ENCODE assay signal across 10 mouse cellular contexts in the genomic region with DNA sequence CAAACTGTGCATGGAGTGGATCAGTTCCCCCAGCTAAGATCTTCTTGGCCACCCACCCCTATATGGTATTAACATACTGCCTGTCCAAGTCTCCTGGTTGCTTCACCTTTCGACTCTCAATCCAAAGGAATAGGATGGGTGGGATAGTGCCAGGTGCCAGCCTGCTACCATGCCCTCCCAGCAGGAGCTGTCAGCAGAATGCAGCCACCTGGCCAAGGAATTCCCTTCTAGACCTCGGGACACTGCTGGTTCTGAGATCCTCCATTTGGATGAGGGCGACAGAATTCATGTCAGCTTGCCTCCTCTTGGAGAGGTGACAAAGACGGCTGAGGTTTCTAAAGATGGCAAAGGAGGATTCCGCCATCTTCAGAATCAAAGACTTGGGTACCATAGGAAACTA. TPM values are rescaled to one million over a fixed set of nuclear protein-coding genes. Genes with fewer than 3 reads are reported as not detected.
A peak's percentile ranks its signal among the peaks of the same experiment; 100 is the strongest.
DNase-seq lines count a peak whose midpoint lies in the region; ATAC-seq lines count a peak whose summit lies in the region.
"Had no signal": no experiment of that assay in that cellular context is flagged by ENCODE, and none has a peak within 500 bp of the region (broad histone marks: within the 10 kb centered on the region; RNA-seq: fewer than 3 reads in every experiment).

No protein-coding gene starts in this region.

- WGBS in heart, embryonic 13.5 days = 72% methylated on average over 5 of the region's 5 CpGs
- 78% methylated on average over 5 of the region's 5 CpGs for WGBS in limb, embryonic 10.5 days

- H3K9me3 ChIP-seq in heart, embryonic 13.5 days = no peaks in the 10 kb centered on the region
- no peaks in the 10 kb centered on the region for H3K9me3 ChIP-seq in limb, embryonic 10.5 days (replicated peaks)

- no peaks in the 10 kb centered on the region for H3K27me3 ChIP-seq in heart, embryonic 13.5 days (replicated peaks)
- H3K27me3 ChIP-seq in limb, embryonic 10.5 days (ENCODE audit: low read depth, poor library complexity, severe bottlenecking) = no peaks in the 10 kb centered on the region

- DNase-seq in heart, adult 18-20 months = no peak
- DNase-seq in cerebellum, adult 11 months = peak; percentile 50
- DNase-seq in cerebellum, postnatal 10 days = peak; percentile 64 to 74
- DNase-seq in limb, embryonic 10.5 days (ENCODE audit: low spot score) = no peak
- DNase-seq in thymus, postnatal 14 days = no peak
- DNase-seq in layer of hippocampus, adult 11-12 months (ENCODE audit: low spot score) = no peak
- DNase-seq in MN1 (ENCODE audit: low spot score) = no peak
- DNase-seq: heart, adult 11 months; kidney, postnatal 4 days had no signal

- H3K4me1 ChIP-seq in heart, embryonic 13.5 days = peaks cover 71% of the 10 kb centered on the region
- peaks cover 46% of the 10 kb centered on the region for H3K4me1 ChIP-seq in limb, embryonic 10.5 days

- H3K9ac ChIP-seq in heart, embryonic 13.5 days = no peak overlapping the region

- H3K36me3 ChIP-seq in heart, embryonic 13.5 days = peaks cover 14% of the 10 kb centered on the region; the same call in 1 of the 2 replicates
- H3K36me3 ChIP-seq in limb, embryonic 10.5 days = no peaks in the 10 kb centered on the region

- no peak for ATAC-seq in heart, embryonic 13.5 days (ENCODE audit: extremely low read depth, insufficient number of reproducible peaks, low FRiP score, low TSS enrichment)

- H3K4me3 ChIP-seq in heart, embryonic 13.5 days = no peak overlapping the region
- no peak overlapping the region for H3K4me3 ChIP-seq in limb, embryonic 10.5 days

- H3K27ac ChIP-seq in heart, embryonic 13.5 days (replicated peaks) = peak overlapping the region; percentile 69
- H3K27ac ChIP-seq in limb, embryonic 10.5 days = peak overlapping the region; percentile 82

- no peak overlapping the region for H3K4me2 ChIP-seq in heart, embryonic 13.5 days

RNA-seq across cellular contexts. Expression of gene Atp2b4, which starts 32.8 kb away (rescaled TPM):
- polyA plus RNA-seq in heart, embryonic 13.5 days (2015; fragmentation: Nextera tagmentation; extraction: Ambion mirVana) = 13.9 and 16.8 TPM in 2 replicates
- total RNA-seq in heart, adult 18-20 months (2021) = 10 to 100 TPM; 17.2 to 19.3 TPM
- 2.5 and 3.5 TPM in 2 replicates for polyA plus RNA-seq in limb, embryonic 10.5 days (2016; fragmentation: Nextera tagmentation; extraction: Ambion mirVana)

Comparison
In these comparisons a context has a peak if more than half of its experiments do, and no peak if none do; other contexts are left out.
1. DNase-seq: peak in cerebellum, adult 11 months (single experiment) and cerebellum, postnatal 10 days (2 of 2); none in heart, adult 18-20 months (0 of 2), limb, embryonic 10.5 days (single experiment), thymus, postnatal 14 days (single experiment), layer of hippocampus, adult 11-12 months (single experiment) and MN1 (single experiment).